Mouse (Mus musculus): ENCODE measurements around the gene Aprt. TPM values are rescaled to one million over a fixed set of nuclear protein-coding genes. Genes with fewer than 3 reads are reported as not detected.

Aprt gene
- total and polyA plus RNA-seq, 3 experiments = 239 to 287 TPM; not detected in 1

DNA sequence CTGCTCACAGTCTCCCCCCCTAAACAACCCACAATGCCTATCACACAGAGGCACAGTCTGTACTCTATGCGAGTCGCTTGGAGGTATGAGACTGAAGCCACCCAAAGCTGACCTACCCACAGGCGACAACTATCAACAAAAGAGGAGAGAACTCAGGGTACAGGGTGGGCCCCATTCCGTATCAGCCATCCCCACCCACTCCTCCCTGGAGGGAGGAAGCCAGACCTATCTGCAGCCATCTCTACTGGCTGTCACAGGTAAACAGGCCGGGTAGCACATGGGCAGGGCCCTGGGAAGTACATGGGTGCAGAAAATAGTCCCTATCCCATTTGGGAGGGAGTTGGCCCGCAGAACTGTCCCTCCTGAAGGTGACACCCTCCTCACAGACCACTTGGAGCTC is 51.7 kb downstream of the Aprt start:
- Histone ChIP-seq H3K9ac (ENCODE audit: control insufficient read depth, low read depth, low read length, poor library complexity, severe bottlenecking) (no peak overlapping the region), H3K36me3 (ENCODE audit: control insufficient read depth in 1 of 2, insufficient read depth in 2 of 2, low read length in 2 of 2) (peaks cover 0 to 6% of the 10 kb centered on the region in 2 experiments; a peak in 2 of 4 replicates), H3K79me2 (ENCODE audit: control insufficient read depth, insufficient read depth, low read length, poor library complexity) (peaks cover 30% of the 10 kb centered on the region; the same call in 1 of the 2 replicates), H3K27ac (ENCODE audit: control insufficient read depth, low read depth, low read length) (no peak overlapping the region), H3K9me3 (replicated peaks; ENCODE audit: insufficient read depth, low read length) (no peaks in the 10 kb centered on the region), H3K4me1 (ENCODE audit: control insufficient read depth in 1 of 2, insufficient read depth in 2 of 2, low read length in 2 of 2) (0 out of 4 replicates have a peak, but pooled peaks cover 0 to 3% of the 10 kb centered on the region in 2 experiments), H3K27me3 (ENCODE audit: control insufficient read depth in 1 of 2, insufficient read depth in 2 of 2, low read length in 2 of 2) (no peaks in the 10 kb centered on the region), H3K4me3 (ENCODE audit: control insufficient read depth in 1 of 2, insufficient read depth in 1 of 2, low read depth in 2 of 2, low read length in 2 of 2) (no peak overlapping the region)
- no peak for DNase-seq (ENCODE audit: low read depth, low spot score)
- TF ChIP-seq SMC3 (IDR thresholded peaks at IDR 0.05; ENCODE audit: low read depth, low read length) = no peak
- TF ChIP-seq TAL1 (IDR thresholded peaks at IDR 0.05; ENCODE audit: low read length) = no peak
- TF ChIP-seq USF1 (IDR thresholded peaks at IDR 0.05; ENCODE audit: low read depth, low read length) = no peak
- TF ChIP-seq EP300 (IDR thresholded peaks at IDR 0.05; ENCODE audit: low read depth in 1 of 2, low read length in 2 of 2) = no peak
- no peak for TF ChIP-seq USF2 (IDR thresholded peaks at IDR 0.05; ENCODE audit: borderline replicate concordance in 1 of 2, insufficient read depth in 1 of 2, low read depth in 1 of 2, low read length in 2 of 2)
- TF ChIP-seq ZKSCAN1 (IDR thresholded peaks at IDR 0.05; ENCODE audit: low read depth, low read length) = no peak
- TF ChIP-seq NRF1 (IDR thresholded peaks at IDR 0.05; ENCODE audit: insufficient read depth, low read depth, low read length, poor library complexity, severe bottlenecking) = no peak
- TF ChIP-seq MYB (IDR thresholded peaks at IDR 0.05; ENCODE audit: low read depth, low read length) = no peak
- TF ChIP-seq TCF12 (IDR thresholded peaks at IDR 0.05; ENCODE audit: low read depth, low read length) = no peak
- no peak for TF ChIP-seq MAFK (IDR thresholded peaks at IDR 0.05; ENCODE audit: borderline replicate concordance, low read depth, low read length)
- no peak for TF ChIP-seq CHD2 (IDR thresholded peaks at IDR 0.05; ENCODE audit: low read length)
- no peak for TF ChIP-seq BHLHE40 (IDR thresholded peaks at IDR 0.05; ENCODE audit: borderline replicate concordance, low read depth, low read length)

Other genes starting within 250 kb of the Aprt start
- 0.12 TPM in 1 of 2 replicates, not detected in the other for gene Trhr2, start 216.2 kb downstream of the Aprt start, total RNA-seq (2012; rRNA removed)
- under 1 TPM in 1 of 2 experiments, not detected in 1; 0.07 TPM for gene Trhr2, start 216.2 kb downstream of the Aprt start, polyA plus RNA-seq (2012; ENCODE audit: insufficient read depth in 1 of 2, insufficient read length in 2 of 2, low read depth in 1 of 2, low replicate concordance in 2 of 2, missing spikeins in 1 of 2)
- gene Zc3h18, start 200.3 kb downstream of the Aprt start, total RNA-seq (2012; rRNA removed) = 84.3 and 98.5 TPM in 2 replicates
- gene Zc3h18, start 200.3 kb downstream of the Aprt start, polyA plus RNA-seq (2012; ENCODE audit: insufficient read depth in 1 of 2, insufficient read length in 2 of 2, low read depth in 1 of 2, low replicate concordance in 2 of 2, missing spikeins in 1 of 2) = 100 to 1,000 TPM in 1 of 2 experiments, 10 to 100 TPM in 1; 30.2 to 122 TPM
- not detected in 2 replicates for gene Il17c, start 154.9 kb downstream of the Aprt start, total RNA-seq (2012; rRNA removed)
- under 1 TPM in 1 of 2 experiments, not detected in 1; 0.43 TPM for gene Il17c, start 154.9 kb downstream of the Aprt start, polyA plus RNA-seq (2012; ENCODE audit: insufficient read depth in 1 of 2, insufficient read length in 2 of 2, low read depth in 1 of 2, low replicate concordance in 2 of 2, missing spikeins in 1 of 2)
- gene Cyba, start 144.0 kb downstream of the Aprt start, total RNA-seq (2012; rRNA removed) = 299 and 344 TPM in 2 replicates
- gene Cyba, start 144.0 kb downstream of the Aprt start, polyA plus RNA-seq (2012; ENCODE audit: insufficient read depth in 1 of 2, insufficient read length in 2 of 2, low read depth in 1 of 2, low replicate concordance in 2 of 2, missing spikeins in 1 of 2) = 100 to 1,000 TPM; 321 to 338 TPM
- 20.6 and 20.8 TPM in 2 replicates for gene Mvd, start 133.5 kb downstream of the Aprt start, total RNA-seq (2012; rRNA removed)
- gene Mvd, start 133.5 kb downstream of the Aprt start, polyA plus RNA-seq (2012; ENCODE audit: insufficient read depth in 1 of 2, insufficient read length in 2 of 2, low read depth in 1 of 2, low replicate concordance in 2 of 2, missing spikeins in 1 of 2) = 10 to 100 TPM in 1 of 2 experiments, not detected in 1; 25.5 TPM
- not detected in 2 replicates for gene Snai3, start 116.2 kb downstream of the Aprt start, total RNA-seq (2012; rRNA removed)
- gene Snai3, start 116.2 kb downstream of the Aprt start, polyA plus RNA-seq (2012; ENCODE audit: insufficient read depth in 1 of 2, insufficient read length in 2 of 2, low read depth in 1 of 2, low replicate concordance in 2 of 2, missing spikeins in 1 of 2) = under 1 TPM in 1 of 2 experiments, not detected in 1; 0.06 TPM
- gene Rnf166, start 100.8 kb downstream of the Aprt start, total RNA-seq (2012; rRNA removed) = 12.0 and 18.6 TPM in 2 replicates
- 10 to 100 TPM in 1 of 2 experiments, not detected in 1; 37.7 TPM for gene Rnf166, start 100.8 kb downstream of the Aprt start, polyA plus RNA-seq (2012; ENCODE audit: insufficient read depth in 1 of 2, insufficient read length in 2 of 2, low read depth in 1 of 2, low replicate concordance in 2 of 2, missing spikeins in 1 of 2)
- 44.4 and 57.4 TPM in 2 replicates for gene Ctu2, start 100.8 kb downstream of the Aprt start, total RNA-seq (2012; rRNA removed)
- gene Ctu2, start 100.8 kb downstream of the Aprt start, polyA plus RNA-seq (2012; ENCODE audit: insufficient read depth in 1 of 2, insufficient read length in 2 of 2, low read depth in 1 of 2, low replicate concordance in 2 of 2, missing spikeins in 1 of 2) = 10 to 100 TPM in 1 of 2 experiments, not detected in 1; 44.0 TPM
- gene Piezo1, start 25.6 kb downstream of the Aprt start, total RNA-seq (2012; rRNA removed) = 144 and 155 TPM in 2 replicates
- 100 to 1,000 TPM in 1 of 2 experiments, 10 to 100 TPM in 1; 35.1 to 223 TPM for gene Piezo1, start 25.6 kb downstream of the Aprt start, polyA plus RNA-seq (2012; ENCODE audit: insufficient read depth in 1 of 2, insufficient read length in 2 of 2, low read depth in 1 of 2, low replicate concordance in 2 of 2, missing spikeins in 1 of 2)
- gene Cdt1, start 8.9 kb downstream of the Aprt start, total RNA-seq (2012; rRNA removed) = 64.3 and 74.6 TPM in 2 replicates
- gene Cdt1, start 8.9 kb downstream of the Aprt start, polyA plus RNA-seq (2012; ENCODE audit: insufficient read depth in 1 of 2, insufficient read length in 2 of 2, low read depth in 1 of 2, low replicate concordance in 2 of 2, missing spikeins in 1 of 2) = 10 to 100 TPM in 1 of 2 experiments, not detected in 1; 84.5 TPM
- gene Galns, start 34.6 kb upstream of the Aprt start, total RNA-seq (2012; rRNA removed) = 1.7 and 2.1 TPM in 2 replicates
- 1 to 10 TPM in 1 of 2 experiments, not detected in 1; 3.0 TPM for gene Galns, start 34.6 kb upstream of the Aprt start, polyA plus RNA-seq (2012; ENCODE audit: insufficient read depth in 1 of 2, insufficient read length in 2 of 2, low read depth in 1 of 2, low replicate concordance in 2 of 2, missing spikeins in 1 of 2)
- 21.6 and 21.7 TPM in 2 replicates for gene Trappc2l, start 34.7 kb upstream of the Aprt start, total RNA-seq (2012; rRNA removed)
- 10 to 100 TPM in 1 of 2 experiments, not detected in 1; 15.1 TPM for gene Trappc2l, start 34.7 kb upstream of the Aprt start, polyA plus RNA-seq (2012; ENCODE audit: insufficient read depth in 1 of 2, insufficient read length in 2 of 2, low read depth in 1 of 2, low replicate concordance in 2 of 2, missing spikeins in 1 of 2)
- gene Pabpn1l, start 45.8 kb upstream of the Aprt start, total RNA-seq (2012; rRNA removed) = not detected in 2 replicates
- under 1 TPM in 1 of 2 experiments, not detected in 1; 0.15 TPM for gene Pabpn1l, start 45.8 kb upstream of the Aprt start, polyA plus RNA-seq (2012; ENCODE audit: insufficient read depth in 1 of 2, insufficient read length in 2 of 2, low read depth in 1 of 2, low replicate concordance in 2 of 2, missing spikeins in 1 of 2)
- gene Cbfa2t3, start 122.2 kb upstream of the Aprt start, total RNA-seq (2012; rRNA removed) = 10.5 and 11.1 TPM in 2 replicates
- 100 to 1,000 TPM in 1 of 2 experiments, not detected in 1; 102 TPM for gene Cbfa2t3, start 122.2 kb upstream of the Aprt start, polyA plus RNA-seq (2012; ENCODE audit: insufficient read depth in 1 of 2, insufficient read length in 2 of 2, low read depth in 1 of 2, low replicate concordance in 2 of 2, missing spikeins in 1 of 2)
- 17.8 and 19.4 TPM in 2 replicates for gene Acsf3, start 198.6 kb upstream of the Aprt start, total RNA-seq (2012; rRNA removed)
- gene Acsf3, start 198.6 kb upstream of the Aprt start, polyA plus RNA-seq (2012; ENCODE audit: insufficient read depth in 1 of 2, insufficient read length in 2 of 2, low read depth in 1 of 2, low replicate concordance in 2 of 2, missing spikeins in 1 of 2) = 10 to 100 TPM in 1 of 2 experiments, not detected in 1; 37.2 TPM

All from MEL (cell line).